Mouse (Mus musculus) cerebellum, adult 18-20 months (tissue): ENCODE data around the gene Csmd2.

Experiments used
- DNase-seq, 2 experiments: peaks; one replicate each; pipeline ENCODE4 v3.0.0; 2021

The Csmd2 gene

GRCm38 (mm10) chr4:128342208-128342607 lies 354.6 kb downstream of the Csmd2 start:
- DNase-seq, result no peak

- no peak for DNase-seq
Measured at GRCm38 (mm10) chr4:128358751-128359150, 371.1 kb downstream of the Csmd2 start.

- peak; percentile 8 to 10 for DNase-seq
Measured at GRCm38 (mm10) chr4:128365851-128366250, 378.2 kb downstream of the Csmd2 start.

- no peak for DNase-seq
Measured at GRCm38 (mm10) chr4:128368088-128368487, 380.4 kb downstream of the Csmd2 start.

GRCm38 (mm10) chr4:128371766-128372165 lies 384.1 kb downstream of the Csmd2 start:
- no peak for DNase-seq

GRCm38 (mm10) chr4:128373196-128373595 lies 385.5 kb downstream of the Csmd2 start:
- DNase-seq, result no peak

- peak in 1 of 2 experiments; percentile 15 for DNase-seq
Measured at GRCm38 (mm10) chr4:128374051-128374450, 386.4 kb downstream of the Csmd2 start.

GRCm38 (mm10) chr4:128378946-128379345 lies 391.3 kb downstream of the Csmd2 start:
- no peak for DNase-seq

- no peak for DNase-seq
Measured at GRCm38 (mm10) chr4:128381331-128381730, 393.7 kb downstream of the Csmd2 start.

- no peak for DNase-seq
Measured at GRCm38 (mm10) chr4:128383800-128384199, 396.1 kb downstream of the Csmd2 start.

GRCm38 (mm10) chr4:128391484-128391883 lies 403.8 kb downstream of the Csmd2 start:
- no peak for DNase-seq

GRCm38 (mm10) chr4:128392279-128392678 lies 404.6 kb downstream of the Csmd2 start:
- DNase-seq, result no peak

GRCm38 (mm10) chr4:128393864-128394263 lies 406.2 kb downstream of the Csmd2 start:
- DNase-seq, result no peak

- peak in 1 of 2 experiments; percentile 23 for DNase-seq
Measured at GRCm38 (mm10) chr4:128396616-128397015, 409.0 kb downstream of the Csmd2 start.

- peak; percentile 9 to 12 for DNase-seq
Measured at GRCm38 (mm10) chr4:128397804-128398203, 410.1 kb downstream of the Csmd2 start.

GRCm38 (mm10) chr4:128398948-128399347 lies 411.3 kb downstream of the Csmd2 start:
- peak; percentile 83 to 89 for DNase-seq

- DNase-seq, result no peak
Measured at GRCm38 (mm10) chr4:128400016-128400415, 412.4 kb downstream of the Csmd2 start.

- DNase-seq, result no peak
Measured at GRCm38 (mm10) chr4:128401591-128401990, 413.9 kb downstream of the Csmd2 start.

GRCm38 (mm10) chr4:128402706-128403105 lies 415.0 kb downstream of the Csmd2 start:
- peak in 1 of 2 experiments; percentile 25 for DNase-seq

- DNase-seq, result no peak
Measured at GRCm38 (mm10) chr4:128405576-128405975, 417.9 kb downstream of the Csmd2 start.

- no peak for DNase-seq
Measured at GRCm38 (mm10) chr4:128407084-128407845, 419.6 kb downstream of the Csmd2 start.

GRCm38 (mm10) chr4:128411941-128412630 lies 424.4 kb downstream of the Csmd2 start:
- peak in 1 of 2 experiments; percentile 29 for DNase-seq

- DNase-seq, result no peak
Measured at GRCm38 (mm10) chr4:128414741-128415140, 427.1 kb downstream of the Csmd2 start.

GRCm38 (mm10) chr4:128419988-128420617 lies 432.4 kb downstream of the Csmd2 start:
- no peak for DNase-seq
